Mouse (Mus musculus) Patski (cell line): ENCODE data around the gene Ralgds. TPM values are rescaled to one million over a fixed set of nuclear protein-coding genes. Genes with fewer than 3 reads are reported as not detected.
"Not testable (repeated sequence)": the region's sequence is repeated elsewhere in the genome, so short reads cannot be mapped to it uniquely, and the experiment has no call there.

ENCODE experiments used
- ATAC-seq: fragments of 100-300 bp; one replicate; pipeline ENCODE4 v1.8.0; 2021
- CTCF ChIA-PET: fragments of 350-600 bp; sonication (Branson Sonifier 250); formaldehyde crosslinking; loops from one replicate; lab custom pipeline; 2022; ENCODE audit warnings: inconsistent platforms; lab: Charles Lee
- POLR2A ChIA-PET: fragments of 350-600 bp; sonication (Branson Sonifier 250); formaldehyde crosslinking; loops from one replicate; lab custom pipeline; 2022; ENCODE audit warnings: antibody characterized with exemption, inconsistent platforms; lab: Charles Lee
- DNase-seq: peaks from one replicate; pipeline ENCODE4 v3.0.0-alpha.2; 2011; ENCODE audit warnings: low read depth, low spot score
- H3K27me3 ChIP-seq: fragments of 371-371 bp; one replicate; pipeline ENCODE4 v1.5.1; 2021
- CTCF ChIP-seq: fragments of 100-300 bp; IDR thresholded peaks from one replicate; pipeline ENCODE4 v1.5.1; 2021
- in situ Hi-C: fragments of 300-500 bp; cut with MboI; formaldehyde crosslinking; loops from 3 replicates; pipeline ENCODE4 v1.11.1; 2018; ENCODE audit warnings: low pct_unique_long_range_greater_than_20kb, mixed read lengths
- polyA plus RNA-seq: library from polyadenylated mRNA; unstranded; gene quantifications from one replicate; pipeline ENCODE4 v1.2.3, GENCODE M21; 2021

The Ralgds gene
- polyA plus RNA-seq, result 45.5 TPM

GRCm38 (mm10) chr2:28512798-28513401 is at the start of gene Ralgds:
Ralgds (plus strand) TSS chr2:28513125.
- peaks cover 9% of the 10 kb centered on the region for H3K27me3 ChIP-seq
- TF ChIP-seq CTCF, result no peak
- in situ Hi-C loops, result no loop called here
- no peak for DNase-seq
- ChIA-PET POLR2A (interaction anchor here (1.3 kb wide), 1 partner anchor 12 kb away, joined by 3 read pairs; no protein-coding TSS in a partner anchor), CTCF (interaction anchor here (0.7 to 1.3 kb wide), 5 partner anchors 10 to 70 kb away, joined by 3 to 5 read pairs (median 3); partner anchors contain the start of genes Gbgt1 and Gtf3c5)
- peak; percentile 34 for ATAC-seq

GRCm38 (mm10) chr2:28463919-28464318 is 49.0 kb upstream of the Ralgds start:
- no peak for DNase-seq
- no peaks in the 10 kb centered on the region for H3K27me3 ChIP-seq
- peak; percentile 69 for TF ChIP-seq CTCF
- POLR2A ChIA-PET, result interaction anchor here (0.6 kb wide), 1 partner anchor 297 kb away, joined by 4 read pairs; no protein-coding TSS in a partner anchor
- in situ Hi-C loops, result no loop called here
- ATAC-seq, result no peak
- CTCF ChIA-PET, result interaction anchor here (0.8 kb wide), 1 partner anchor 13 kb away, joined by 3 read pairs; no protein-coding TSS in a partner anchor

GRCm38 (mm10) chr2:28464919-28465318 is 48.0 kb upstream of the Ralgds start:
- ChIA-PET CTCF (interaction anchor here (1.3 kb wide), 1 partner anchor 10 kb away, joined by 3 read pairs; no protein-coding TSS in a partner anchor), POLR2A (no interaction called here)
- H3K27me3 ChIP-seq, result no peaks in the 10 kb centered on the region
- ATAC-seq (no peak), DNase-seq (no peak)
- TF ChIP-seq CTCF, result no peak
- in situ Hi-C loops, result no loop called here

- ChIA-PET POLR2A (no interaction called here), CTCF (interaction anchor here (1.0 to 1.3 kb wide), 2 partner anchors 11 to 45 kb away, joined by 3 read pairs; no protein-coding TSS in a partner anchor)
- ATAC-seq, result no peak
- TF ChIP-seq CTCF, result no peak
- no peaks in the 10 kb centered on the region for H3K27me3 ChIP-seq
- no peak for DNase-seq
- in situ Hi-C loops, result no loop called here
These were observed 46.9 kb upstream of the Ralgds start, which contains the start of gene 1700007K13Rik for GRCm38 (mm10) chr2:28465836-28466518. 1700007K13Rik (minus strand) TSS chr2:28466332.

- TF ChIP-seq CTCF, result peak; percentile 100
- in situ Hi-C loops, result no loop called here
- DNase-seq (peak; percentile 10), ATAC-seq (peak; percentile 48)
- ChIA-PET POLR2A (interaction anchor here (0.5 kb wide), 1 partner anchor 40 kb away, joined by 5 read pairs; no protein-coding TSS in a partner anchor), CTCF (no interaction called here)
- no peaks in the 10 kb centered on the region for H3K27me3 ChIP-seq
These were observed 45.0 kb upstream of the Ralgds start, which contains the start of gene Mrps2 for GRCm38 (mm10) chr2:28467860-28468485. Mrps2 (plus strand) TSS chr2:28468066.

- ChIA-PET CTCF (no interaction called here), POLR2A (no interaction called here)
- in situ Hi-C loops, result no loop called here
- TF ChIP-seq CTCF, result no peak
- DNase-seq (no peak), ATAC-seq (no peak)
- no peaks in the 10 kb centered on the region for H3K27me3 ChIP-seq
These were observed 44.3 kb upstream of the Ralgds start for GRCm38 (mm10) chr2:28468486-28469225.

GRCm38 (mm10) chr2:28469461-28469860 is 43.5 kb upstream of the Ralgds start:
- POLR2A ChIA-PET, result no interaction called here
- peaks cover 8% of the 10 kb centered on the region for H3K27me3 ChIP-seq
- in situ Hi-C loops, result no loop called here
- TF ChIP-seq CTCF, result no peak
- CTCF ChIA-PET, result no interaction called here
- DNase-seq (no peak), ATAC-seq (no peak)

GRCm38 (mm10) chr2:28470591-28470990 is 42.3 kb upstream of the Ralgds start:
- ChIA-PET POLR2A (no interaction called here), CTCF (no interaction called here)
- ATAC-seq (no peak), DNase-seq (no peak)
- H3K27me3 ChIP-seq, result peaks cover 8% of the 10 kb centered on the region
- TF ChIP-seq CTCF, result no peak
- in situ Hi-C loops, result no loop called here

- ATAC-seq, CTCF ChIA-PET, DNase-seq, in situ Hi-C loops, H3K27me3 ChIP-seq: not testable (repeated sequence)
- POLR2A ChIA-PET, result interaction anchor here (0.6 kb wide), 1 partner anchor 251 kb away, joined by 3 read pairs; no protein-coding TSS in a partner anchor
These were observed 40.9 kb upstream of the Ralgds start for GRCm38 (mm10) chr2:28472011-28472410.

- in situ Hi-C loops, ATAC-seq, DNase-seq, CTCF ChIA-PET: not testable (repeated sequence)
- H3K27me3 ChIP-seq, result peaks cover 11% of the 10 kb centered on the region
- POLR2A ChIA-PET, result interaction anchor here (0.7 kb wide), 1 partner anchor 159 kb away, joined by 4 read pairs; no protein-coding TSS in a partner anchor
These were observed 34.9 kb upstream of the Ralgds start for GRCm38 (mm10) chr2:28477993-28478392.
